In the genomic region with DNA sequence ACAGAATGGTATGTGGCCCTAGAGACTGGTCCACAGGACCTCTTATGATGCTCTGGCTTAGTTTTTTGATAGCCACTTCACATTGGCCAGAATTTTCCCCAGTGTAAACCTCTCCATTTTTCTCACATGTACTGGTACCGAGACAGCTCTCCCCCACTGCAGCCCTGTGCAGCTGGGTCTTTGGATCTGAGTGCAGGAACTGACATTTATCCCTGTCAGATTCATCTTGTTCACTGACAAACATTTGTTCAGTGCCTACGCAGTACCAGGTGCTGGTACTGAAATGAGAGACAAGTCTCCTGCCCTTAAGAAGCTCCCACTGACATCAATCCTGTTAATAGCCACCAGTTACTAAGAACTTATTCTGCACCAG, we compare ENCODE assay signal across 8 mouse cellular contexts. TPM values are rescaled to one million over a fixed set of nuclear protein-coding genes. Genes with fewer than 3 reads are reported as not detected.
DNase-seq lines count a peak whose midpoint lies in the region; ATAC-seq and TF ChIP-seq lines count a peak whose summit lies in the region.
"Had no signal": no experiment of that assay in that cellular context is flagged by ENCODE, and none has a peak within 500 bp of the region (broad histone marks: within the 10 kb centered on the region; RNA-seq: fewer than 3 reads in every experiment).

No protein-coding gene starts in this region.

- TF ChIP-seq CTCF in stomach, postnatal 0 days (IDR thresholded peaks at IDR 0.05; ENCODE audit: low read depth), result no peak
- TF ChIP-seq CTCF in thymus, adult 2 months (IDR thresholded peaks at IDR 0.05; ENCODE audit: borderline replicate concordance, control insufficient read depth, extremely low read depth, insufficient read depth, low read length, poor library complexity), result no peak

- H3K4me3 ChIP-seq in neural tube, embryonic 11.5 days (ENCODE audit: low read depth, low read length), result no peak overlapping the region; the same call in 1 of the 2 replicates
- peak overlapping the region; percentile 34; the same call in 1 of the 2 replicates for H3K4me3 ChIP-seq in hindbrain, embryonic 13.5 days
- H3K4me3 ChIP-seq in limb, embryonic 13.5 days, result peak overlapping the region; percentile 41
- peak overlapping the region; percentile 36 for H3K4me3 ChIP-seq in stomach, postnatal 0 days (ENCODE audit: low read depth, low read length)
- no peak overlapping the region for H3K4me3 ChIP-seq in thymus, adult 2 months (ENCODE audit: control insufficient read depth, insufficient read depth, low read length)

- 65% methylated on average over 2 of the region's 2 CpGs for WGBS in neural tube, embryonic 11.5 days
- 68% methylated on average over 2 of the region's 2 CpGs for WGBS in hindbrain, embryonic 13.5 days
- WGBS in limb, embryonic 13.5 days, result 58% methylated on average over 2 of the region's 2 CpGs
- WGBS in stomach, postnatal 0 days, result 37% methylated on average over 2 of the region's 2 CpGs
- 95% methylated on average over 2 of the region's 2 CpGs for WGBS in thymus, adult 2 months

- H3K4me1 ChIP-seq in neural tube, embryonic 11.5 days (ENCODE audit: control insufficient read depth, insufficient read depth, low read length), result peaks cover 2% of the 10 kb centered on the region; the same call in 1 of the 2 replicates
- peaks cover 8% of the 10 kb centered on the region for H3K4me1 ChIP-seq in hindbrain, embryonic 13.5 days (replicated peaks)
- H3K4me1 ChIP-seq in limb, embryonic 13.5 days, result peaks cover 7% of the 10 kb centered on the region
- H3K4me1 ChIP-seq in stomach, postnatal 0 days (replicated peaks; ENCODE audit: control insufficient read depth, insufficient read depth), result no peaks in the 10 kb centered on the region
- peaks cover 11% of the 10 kb centered on the region for H3K4me1 ChIP-seq in thymus, adult 2 months (replicated peaks; ENCODE audit: control insufficient read depth, insufficient read depth, low read length)

- ATAC-seq in neural tube, embryonic 11.5 days (ENCODE audit: insufficient read depth, low FRiP score, low TSS enrichment), result no peak
- no peak for ATAC-seq in hindbrain, embryonic 13.5 days (ENCODE audit: low FRiP score)
- no peak for ATAC-seq in limb, embryonic 13.5 days (ENCODE audit: low FRiP score, low read depth)
- ATAC-seq in stomach, postnatal 0 days (ENCODE audit: low FRiP score, low TSS enrichment), result no peak

- TF ChIP-seq EP300 in stomach, postnatal 0 days (optimal IDR thresholded peaks at IDR 0.05), result no peak

- H3K4me2 ChIP-seq in neural tube, embryonic 11.5 days (ENCODE audit: low read depth), result peak overlapping the region; percentile 52
- peak overlapping the region; percentile 61 for H3K4me2 ChIP-seq in hindbrain, embryonic 13.5 days
- H3K4me2 ChIP-seq in limb, embryonic 13.5 days (replicated peaks), result peak overlapping the region; percentile 73
- H3K4me2 ChIP-seq in stomach, postnatal 0 days (replicated peaks; ENCODE audit: low read depth), result peak overlapping the region; percentile 53

- no peak overlapping the region for H3K27ac ChIP-seq in neural tube, embryonic 11.5 days (ENCODE audit: low read depth, low read length)
- H3K27ac ChIP-seq in hindbrain, embryonic 13.5 days, result no peak overlapping the region
- H3K27ac ChIP-seq in limb, embryonic 13.5 days, result no peak overlapping the region
- H3K27ac ChIP-seq in stomach, postnatal 0 days (replicated peaks), result 0 out of 2 replicates have a peak overlapping the region, but pooled peaks have one; percentile 35
- H3K27ac ChIP-seq in thymus, adult 2 months (ENCODE audit: control insufficient read depth, insufficient read depth, low read length), result no peak overlapping the region

- no peaks in the 10 kb centered on the region for H3K9me3 ChIP-seq in neural tube, embryonic 11.5 days (ENCODE audit: control insufficient read depth, low read length)
- no peaks in the 10 kb centered on the region for H3K9me3 ChIP-seq in hindbrain, embryonic 13.5 days
- H3K9me3 ChIP-seq in limb, embryonic 13.5 days, result no peaks in the 10 kb centered on the region
- H3K9me3 ChIP-seq in stomach, postnatal 0 days (ENCODE audit: control insufficient read depth, low read length), result no peaks in the 10 kb centered on the region

- TF ChIP-seq POLR2A in thymus, adult 2 months (IDR thresholded peaks at IDR 0.05; ENCODE audit: control insufficient read depth, extremely low read depth, insufficient read depth, low read length, poor library complexity), result no peak

- H3K36me3 ChIP-seq in neural tube, embryonic 11.5 days (ENCODE audit: control insufficient read depth, insufficient read depth, low read length), result no peaks in the 10 kb centered on the region
- no peaks in the 10 kb centered on the region for H3K36me3 ChIP-seq in hindbrain, embryonic 13.5 days
- H3K36me3 ChIP-seq in limb, embryonic 13.5 days, result no peaks in the 10 kb centered on the region
- H3K36me3 ChIP-seq in stomach, postnatal 0 days (ENCODE audit: control insufficient read depth, insufficient read depth, low read length), result no peaks in the 10 kb centered on the region
- no peaks in the 10 kb centered on the region for H3K36me3 ChIP-seq in thymus, adult 2 months (ENCODE audit: control insufficient read depth, insufficient read depth, low read length)

- H3K9ac ChIP-seq in neural tube, embryonic 11.5 days (ENCODE audit: low read length), result no peak overlapping the region
- H3K9ac ChIP-seq in hindbrain, embryonic 13.5 days, result peak overlapping the region; percentile 64
- peak overlapping the region; percentile 62; the same call in 1 of the 2 replicates for H3K9ac ChIP-seq in limb, embryonic 13.5 days
- H3K9ac ChIP-seq in stomach, postnatal 0 days (ENCODE audit: low read length), result 0 out of 2 replicates have a peak overlapping the region, but pooled peaks have one; percentile 8

- no peak for DNase-seq in neural tube, embryonic 11.5 days (ENCODE audit: low spot score)
- no peak for DNase-seq in neural tube, embryonic 10.5 days (ENCODE audit: extremely low spot score, low spot score)
- DNase-seq in stomach, postnatal 0 days (ENCODE audit: low spot score), result no peak
- DNase-seq in thymus, postnatal 36 days, result no peak
- DNase-seq in thymus, adult 2 months, result no peak

- no peaks in the 10 kb centered on the region for H3K27me3 ChIP-seq in neural tube, embryonic 11.5 days (ENCODE audit: control insufficient read depth, insufficient read depth, low read length)
- H3K27me3 ChIP-seq in hindbrain, embryonic 13.5 days, result no peaks in the 10 kb centered on the region
- no peaks in the 10 kb centered on the region for H3K27me3 ChIP-seq in limb, embryonic 13.5 days
- no peaks in the 10 kb centered on the region for H3K27me3 ChIP-seq in stomach, postnatal 0 days (ENCODE audit: control insufficient read depth, insufficient read depth, low read length)
- H3K27me3 ChIP-seq in thymus, adult 2 months (ENCODE audit: control insufficient read depth, insufficient read depth, low read length), result no peaks in the 10 kb centered on the region

RNA-seq across cellular contexts. Expression of gene Slc22a8, which starts 12.1 kb away (rescaled TPM):
- 0.20 TPM in 1 of 2 replicates, not detected in the other for polyA plus RNA-seq in neural tube, embryonic 11.5 days (2014; fragmentation: Nextera tagmentation; extraction: Ambion mirVana)
- 4.4 and 4.8 TPM in 2 replicates for polyA plus RNA-seq in hindbrain, embryonic 13.5 days (2015; fragmentation: Nextera tagmentation; extraction: Ambion mirVana)
- polyA plus RNA-seq in limb, embryonic 13.5 days (2015; fragmentation: Nextera tagmentation; extraction: Ambion mirVana), result 0.05 TPM in 1 of 2 replicates, not detected in the other
- polyA plus RNA-seq in stomach, postnatal 0 days (2015; fragmentation: Nextera tagmentation; extraction: Ambion mirVana), result 0.06 TPM in 1 of 2 replicates, not detected in the other
- polyA plus RNA-seq in thymus, adult 2 months (2012; rRNA removed), result 0.10 and 0.38 TPM in 2 replicates

RNA-seq across cellular contexts. Expression of gene Slc22a6, which starts 38.9 kb away (rescaled TPM):
- 0.53 and 0.69 TPM in 2 replicates for polyA plus RNA-seq in neural tube, embryonic 11.5 days (2014; fragmentation: Nextera tagmentation; extraction: Ambion mirVana)
- 8.3 and 9.8 TPM in 2 replicates for polyA plus RNA-seq in hindbrain, embryonic 13.5 days (2015; fragmentation: Nextera tagmentation; extraction: Ambion mirVana)
- not detected in 2 replicates for polyA plus RNA-seq in limb, embryonic 13.5 days (2015; fragmentation: Nextera tagmentation; extraction: Ambion mirVana)
- polyA plus RNA-seq in stomach, postnatal 0 days (2015; fragmentation: Nextera tagmentation; extraction: Ambion mirVana), result not detected in 2 replicates
- polyA plus RNA-seq in thymus, adult 2 months (2012; rRNA removed), result 0.16 TPM in 1 of 2 replicates, not detected in the other
- polyA plus RNA-seq: liver, adult 2 months had no signal

Comparison
In these comparisons a context has a peak if more than half of its experiments do, and no peak if none do; other contexts are left out.
1. H3K4me3 ChIP-seq: peak in hindbrain, embryonic 13.5 days (single experiment), limb, embryonic 13.5 days (single experiment) and stomach, postnatal 0 days (single experiment); none in neural tube, embryonic 11.5 days (single experiment) and thymus, adult 2 months (single experiment).
2. Peak in every context shown above with its lines, with median percentiles within 50 percentile points of each other: H3K4me2 ChIP-seq.